Mouse (Mus musculus) erythroblast, embryonic 14.5 days (primary cell): ENCODE measurements around the gene P2ry2. TPM values are rescaled to one million over a fixed set of nuclear protein-coding genes. Genes with fewer than 3 reads are reported as not detected.

Source experiments
- H3K27me3 ChIP-seq: 2 replicates; pipeline ENCODE4 v1.6.1; 2012; ENCODE audit warnings: inconsistent platforms; ENCODE audit not compliant: control insufficient read depth
- H3K36me3 ChIP-seq: 2 replicates; pipeline ENCODE4 v1.6.1; 2012; ENCODE audit warnings: mild to moderate bottlenecking, inconsistent platforms; ENCODE audit not compliant: control insufficient read depth
- H3K4me1 ChIP-seq: 2 replicates; pipeline ENCODE4 v1.6.1; 2012; ENCODE audit warnings: inconsistent platforms; ENCODE audit not compliant: control insufficient read depth
- H3K4me3 ChIP-seq: replicated peaks from 2 replicates; pipeline ENCODE3; 2012; ENCODE audit warnings: moderate library complexity, mild to moderate bottlenecking, inconsistent platforms
- H3K9me3 ChIP-seq: 2 replicates; pipeline ENCODE4 v1.6.1; 2012; ENCODE audit warnings: low read length, inconsistent platforms, mixed read lengths; ENCODE audit not compliant: control insufficient read depth
- GATA1 ChIP-seq: IDR thresholded peaks from 2 replicates; pipeline ENCODE4 v1.6.1; 2012; ENCODE audit warnings: low read length, inconsistent platforms, mixed read lengths
- TAL1 ChIP-seq: IDR thresholded peaks from 3 replicates; pipeline ENCODE4 v1.6.1; 2012; ENCODE audit warnings: low read length, inconsistent platforms, mixed read lengths
- polyA plus RNA-seq: library from polyadenylated mRNA; stranded (reverse); fragments of >175 nt; gene quantifications from 2 replicates; pipeline ENCODE4 v1.2.3, GENCODE M21; 2012

Gene P2ry2
- polyA plus RNA-seq, 1 experiment = 0.03 TPM

DNA sequence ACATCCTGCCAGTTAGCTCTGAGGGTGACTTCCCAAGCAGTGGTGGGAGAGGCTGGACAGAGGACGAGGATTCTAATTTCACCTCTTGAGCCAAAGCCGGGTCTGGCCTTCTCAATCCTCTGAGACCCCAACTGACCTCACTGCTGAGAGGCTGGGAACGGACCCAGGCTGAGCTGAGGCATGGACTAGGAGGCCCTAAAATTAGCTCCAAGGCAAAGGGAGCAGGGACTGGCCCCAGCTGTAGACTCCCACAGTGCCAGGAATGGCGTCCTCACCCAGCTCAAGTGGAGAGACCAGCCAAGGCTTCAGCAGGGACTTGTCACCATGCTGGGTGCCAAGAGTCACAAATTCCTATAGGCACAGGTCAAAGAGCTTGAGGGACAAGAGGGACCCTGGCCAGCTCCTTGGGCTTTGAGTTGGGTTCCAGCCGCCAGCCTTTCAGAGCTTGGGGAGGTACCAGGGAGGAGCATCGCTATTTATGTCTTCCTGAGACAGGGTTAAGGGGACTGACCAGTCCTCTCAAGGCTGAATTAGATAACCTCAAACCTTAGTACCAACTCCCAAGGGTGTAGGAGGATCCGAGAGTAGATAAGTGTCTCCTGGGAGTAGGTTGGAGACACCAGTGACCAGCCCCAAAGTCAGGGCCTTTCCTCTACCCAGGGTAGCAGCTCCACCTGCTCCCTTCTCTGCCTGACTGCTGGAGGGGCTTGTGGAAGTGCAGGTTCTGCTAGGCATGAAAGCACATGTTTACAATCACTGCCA, 36.8 kb upstream of the P2ry2 start:
- H3K4me3 ChIP-seq = no peak overlapping the region
- no peaks in the 10 kb centered on the region for H3K27me3 ChIP-seq
- H3K4me1 ChIP-seq = no peaks in the 10 kb centered on the region; the same call in 1 of the 2 replicates
- no peaks in the 10 kb centered on the region for H3K36me3 ChIP-seq
- TF ChIP-seq TAL1 = no peak
- TF ChIP-seq GATA1 = no peak
- H3K9me3 ChIP-seq = no peaks in the 10 kb centered on the region

DNA sequence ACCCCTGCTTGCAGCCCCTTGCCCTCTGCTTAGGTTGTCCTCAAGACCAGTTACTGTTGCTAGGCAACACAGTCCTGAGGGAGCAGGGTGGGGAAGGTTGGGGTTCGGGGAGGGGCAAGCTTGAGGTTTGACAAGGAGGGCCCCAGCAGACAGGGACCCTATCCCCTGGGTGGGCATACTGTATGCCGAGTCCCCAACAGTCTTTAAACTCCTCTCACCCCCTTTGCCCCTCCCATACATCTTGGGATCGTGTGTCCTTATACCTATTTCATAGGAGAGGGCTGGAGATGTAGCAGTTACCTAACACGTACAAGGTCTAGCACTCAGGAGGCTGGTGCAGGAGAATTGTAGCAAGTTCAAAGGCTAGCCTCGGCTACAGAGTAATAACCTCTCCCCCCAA, 35.6 kb upstream of the P2ry2 start:
- no peaks in the 10 kb centered on the region for H3K36me3 ChIP-seq
- H3K9me3 ChIP-seq = no peaks in the 10 kb centered on the region
- no peaks in the 10 kb centered on the region for H3K27me3 ChIP-seq
- H3K4me3 ChIP-seq = no peak overlapping the region
- H3K4me1 ChIP-seq = no peaks in the 10 kb centered on the region; the same call in 1 of the 2 replicates
- no peak for TF ChIP-seq GATA1

DNA sequence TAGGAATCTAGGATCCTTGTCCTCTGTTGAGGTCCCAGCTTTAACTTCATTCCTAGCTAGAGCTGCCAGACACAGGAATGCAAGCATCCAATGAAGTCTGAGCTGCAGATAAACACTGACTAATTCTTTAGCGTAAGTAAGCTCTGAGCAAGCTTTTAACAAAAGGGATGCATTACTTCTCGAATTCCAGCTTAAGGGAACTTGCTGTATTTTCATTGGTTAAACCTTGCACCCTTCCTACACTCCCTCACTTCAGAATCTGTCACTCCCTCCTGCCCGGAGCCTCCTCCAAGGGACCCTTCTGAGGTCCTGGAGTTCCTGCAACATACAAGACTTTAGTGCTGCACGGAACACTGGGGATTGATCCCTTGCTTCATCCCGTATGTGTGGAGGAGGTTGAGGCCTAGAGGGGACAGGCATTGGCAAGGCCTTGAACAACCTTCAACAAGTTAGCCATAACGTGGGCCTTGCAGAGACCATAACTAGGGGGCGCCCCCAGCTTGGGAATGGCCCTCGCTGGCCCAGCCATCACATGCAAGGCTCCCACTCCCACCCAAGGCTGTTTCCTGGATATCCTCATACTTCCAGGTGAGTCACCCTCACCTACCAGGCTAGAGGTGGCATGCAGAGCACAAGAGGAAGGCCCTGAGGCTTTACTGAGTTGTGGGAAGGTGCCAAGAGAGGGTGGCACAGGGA, 31.3 kb upstream of the P2ry2 start:
- no peak for TF ChIP-seq TAL1
- no peak for TF ChIP-seq GATA1
- no peaks in the 10 kb centered on the region for H3K9me3 ChIP-seq

DNA sequence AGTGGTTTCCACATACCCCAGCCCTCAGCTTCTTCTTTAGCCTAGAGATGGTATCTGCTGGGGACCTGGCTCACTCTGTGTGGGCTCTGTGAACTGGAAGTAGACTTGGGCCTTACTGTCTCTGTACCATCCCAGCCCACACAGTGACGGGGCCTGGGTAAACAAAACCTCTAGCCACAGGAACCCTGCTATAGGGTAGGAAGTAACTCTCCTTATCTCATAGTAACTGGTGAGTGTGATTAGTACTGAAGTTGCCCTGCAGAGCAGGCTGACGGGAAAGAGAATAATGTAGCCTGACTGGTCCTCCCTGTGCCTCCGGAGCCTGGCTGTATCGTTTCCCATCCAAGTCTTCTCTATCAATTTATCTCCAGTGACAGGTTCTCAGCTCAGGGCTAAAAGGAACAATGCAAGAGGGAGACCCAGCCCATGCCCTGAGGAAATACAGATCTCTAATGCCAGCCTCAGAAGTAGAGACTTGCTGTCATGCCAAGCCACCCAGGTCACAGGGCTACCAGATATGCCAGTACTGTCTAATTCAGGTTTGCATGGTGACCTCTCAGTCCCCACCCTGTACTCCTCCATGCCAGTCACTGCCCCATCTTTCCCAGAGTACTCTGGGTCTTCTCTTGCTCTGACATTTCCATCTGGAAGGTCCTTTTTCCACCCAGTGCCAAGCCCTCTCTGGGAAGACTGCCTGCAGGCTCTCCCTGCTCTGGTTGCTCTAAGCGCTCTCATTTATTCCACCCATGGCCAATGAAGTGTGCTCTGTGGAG, 29.5 kb upstream of the P2ry2 start:
- TF ChIP-seq TAL1 (no peak), GATA1 (no peak)
- Histone ChIP-seq H3K9me3 (no peaks in the 10 kb centered on the region), H3K27me3 (no peaks in the 10 kb centered on the region), H3K4me3 (no peak overlapping the region), H3K4me1 (no peaks in the 10 kb centered on the region; the same call in 1 of the 2 replicates), H3K36me3 (no peaks in the 10 kb centered on the region)

More for the DNA sequence above, 31.3 kb upstream of the P2ry2 start:
- Histone ChIP-seq H3K4me3 (no peak overlapping the region), H3K27me3 (no peaks in the 10 kb centered on the region), H3K36me3 (no peaks in the 10 kb centered on the region), H3K4me1 (no peaks in the 10 kb centered on the region; the same call in 1 of the 2 replicates)

DNA sequence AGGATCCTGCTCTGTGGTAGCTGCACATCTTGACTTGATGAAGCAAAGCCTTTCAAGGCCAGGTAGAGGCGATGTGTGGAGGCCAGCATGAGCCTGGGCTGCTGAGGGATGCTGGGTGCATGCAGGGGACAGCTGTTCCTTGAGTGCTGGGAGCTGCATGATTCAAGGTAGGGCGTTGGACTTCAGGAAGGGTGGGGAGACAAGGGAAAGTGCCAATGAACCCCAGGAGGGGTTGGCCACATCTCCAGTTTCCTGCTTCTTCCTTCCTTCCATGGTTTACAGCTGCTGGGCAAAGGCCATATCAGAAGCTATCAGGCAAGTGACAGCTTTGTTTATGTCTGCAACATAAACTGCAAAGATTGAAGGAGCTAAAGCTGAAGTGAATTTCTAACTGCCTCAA, 28.9 kb upstream of the P2ry2 start:
- Histone ChIP-seq H3K9me3 (no peaks in the 10 kb centered on the region), H3K4me1 (no peaks in the 10 kb centered on the region; the same call in 1 of the 2 replicates), H3K36me3 (no peaks in the 10 kb centered on the region), H3K27me3 (no peaks in the 10 kb centered on the region), H3K4me3 (no peak overlapping the region)
- TF ChIP-seq TAL1 (no peak), GATA1 (no peak)

DNA sequence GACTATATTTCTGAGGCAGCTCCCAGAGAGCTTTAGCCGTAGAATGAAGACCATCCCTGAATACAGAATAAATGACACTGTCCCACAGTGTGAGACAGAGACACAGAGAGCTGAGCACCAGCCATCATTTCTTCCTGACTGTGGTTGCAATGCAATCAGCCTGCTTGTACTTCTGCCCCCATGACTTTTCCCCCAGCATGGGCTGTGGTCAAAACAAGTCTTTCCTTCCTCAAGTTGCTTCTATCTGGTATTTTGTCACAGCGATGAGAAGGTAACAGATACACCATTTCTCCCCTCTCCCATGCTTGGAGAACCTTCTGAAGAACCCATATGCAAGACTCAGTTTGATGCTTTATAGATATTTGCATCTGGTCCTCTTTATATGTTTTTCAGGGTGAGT, 20.7 kb upstream of the P2ry2 start:
- no peaks in the 10 kb centered on the region for H3K36me3 ChIP-seq
- no peaks in the 10 kb centered on the region for H3K9me3 ChIP-seq
- H3K27me3 ChIP-seq = no peaks in the 10 kb centered on the region
- no peak overlapping the region for H3K4me3 ChIP-seq
- TF ChIP-seq GATA1 (no peak), TAL1 (no peak)
- H3K4me1 ChIP-seq = no peaks in the 10 kb centered on the region

DNA sequence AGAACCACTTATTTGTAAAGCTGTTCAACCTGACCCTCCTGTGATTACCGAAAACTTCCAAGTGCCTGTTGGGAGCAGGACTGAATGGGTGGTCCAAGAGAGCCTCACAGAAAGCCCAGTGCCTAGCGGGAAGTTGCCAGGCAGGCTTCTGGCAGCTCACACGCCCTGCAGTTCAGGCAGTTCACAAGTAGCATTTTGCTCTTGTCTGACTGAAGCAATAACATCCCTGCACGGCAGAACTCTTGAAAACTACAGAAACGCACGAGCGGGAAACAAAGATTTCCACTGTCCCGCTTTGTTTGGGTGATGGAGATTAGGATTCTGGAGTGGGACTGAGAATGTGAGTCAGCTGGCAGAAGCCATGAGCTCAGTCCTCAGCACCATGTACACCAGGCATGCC, 18.6 kb upstream of the P2ry2 start:
- no peaks in the 10 kb centered on the region for H3K4me1 ChIP-seq
- H3K9me3 ChIP-seq = no peaks in the 10 kb centered on the region
- H3K4me3 ChIP-seq = no peak overlapping the region
- H3K27me3 ChIP-seq = no peaks in the 10 kb centered on the region
- H3K36me3 ChIP-seq = no peaks in the 10 kb centered on the region
- TF ChIP-seq GATA1 = no peak
- no peak for TF ChIP-seq TAL1

DNA sequence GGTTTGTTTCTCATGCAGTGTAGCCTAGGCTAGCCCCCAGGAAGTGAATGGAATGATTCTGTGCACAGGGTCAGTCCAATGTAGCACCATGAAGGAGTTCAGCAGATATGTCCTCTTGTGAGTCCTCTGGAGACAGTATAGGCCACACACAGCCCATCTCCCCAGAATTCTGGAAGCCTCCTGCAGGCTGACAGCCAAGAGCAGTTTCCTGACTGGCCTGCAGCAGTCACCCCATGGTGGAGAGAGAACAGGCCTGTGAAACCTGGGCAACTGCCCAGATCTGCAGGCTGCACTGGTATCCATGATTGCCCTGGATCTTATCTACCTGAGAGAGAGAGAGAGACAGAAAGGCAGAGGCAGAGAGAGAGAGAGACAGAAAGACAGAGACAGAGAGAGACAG, 18.1 kb upstream of the P2ry2 start:
- Histone ChIP-seq H3K9me3 (no peaks in the 10 kb centered on the region), H3K27me3 (no peaks in the 10 kb centered on the region), H3K4me1 (no peaks in the 10 kb centered on the region), H3K4me3 (no peak overlapping the region), H3K36me3 (no peaks in the 10 kb centered on the region)
- TF ChIP-seq TAL1 (no peak), GATA1 (no peak)

DNA sequence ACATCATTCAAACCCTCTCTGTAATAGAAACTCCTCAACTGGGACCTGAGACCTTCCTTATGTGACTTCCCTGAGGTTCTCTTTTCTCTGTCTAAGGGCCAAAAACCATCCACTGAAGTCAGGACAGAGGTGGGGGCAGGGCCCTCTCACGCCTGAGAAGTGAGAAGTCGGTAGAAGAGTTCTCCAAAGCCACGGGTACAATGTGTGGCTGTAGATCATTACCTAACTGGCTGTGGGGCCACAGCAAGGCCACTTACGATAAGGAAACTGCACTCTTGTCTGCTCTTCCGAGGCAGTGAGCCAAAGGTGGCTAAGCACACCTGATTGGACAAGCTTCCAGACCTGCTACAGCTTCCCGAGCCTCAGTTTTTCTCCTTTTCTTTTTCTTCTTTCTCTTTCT, 16.8 kb upstream of the P2ry2 start:
- no peak for TF ChIP-seq GATA1
- TF ChIP-seq TAL1 = no peak
- Histone ChIP-seq H3K4me1 (no peaks in the 10 kb centered on the region), H3K36me3 (no peaks in the 10 kb centered on the region), H3K27me3 (no peaks in the 10 kb centered on the region), H3K9me3 (no peaks in the 10 kb centered on the region), H3K4me3 (no peak overlapping the region)
